Mouse (Mus musculus) heart, postnatal 0 days (tissue): ENCODE measurements around the gene Mapre1.

Experiments
- CTCF ChIP-seq: IDR thresholded peaks from 2 replicates; pipeline ENCODE4 v1.5.1; 2016; ENCODE audit warnings: antibody characterized with exemption, control low read depth, low read depth
- EP300 ChIP-seq: IDR thresholded peaks from 2 replicates; pipeline ENCODE4 v1.6.1; 2016; ENCODE audit warnings: antibody characterized with exemption, low read depth

GRCm38 (mm10) chr2:153775472-153775871 lies 34.4 kb downstream of the Mapre1 start:
- TF ChIP-seq CTCF, result no peak
- TF ChIP-seq EP300, result no peak
